Mouse (Mus musculus) gastrocnemius, adult 18-20 months (tissue): ENCODE data around the gene Madcam1. TPM values are rescaled to one million over a fixed set of nuclear protein-coding genes. Genes with fewer than 3 reads are reported as not detected.

Source experiments
- DNase-seq: peaks from one replicate; pipeline ENCODE4 v3.0.0; 2021; ENCODE audit warnings: low spot score
- total RNA-seq, 2 experiments: library from RNA; stranded (reverse); gene quantifications; 2 replicates each; pipeline ENCODE4 v1.2.3; 2021

The Madcam1 gene
- total RNA-seq, 2 experiments from 2014 or later: not detected

DNA sequence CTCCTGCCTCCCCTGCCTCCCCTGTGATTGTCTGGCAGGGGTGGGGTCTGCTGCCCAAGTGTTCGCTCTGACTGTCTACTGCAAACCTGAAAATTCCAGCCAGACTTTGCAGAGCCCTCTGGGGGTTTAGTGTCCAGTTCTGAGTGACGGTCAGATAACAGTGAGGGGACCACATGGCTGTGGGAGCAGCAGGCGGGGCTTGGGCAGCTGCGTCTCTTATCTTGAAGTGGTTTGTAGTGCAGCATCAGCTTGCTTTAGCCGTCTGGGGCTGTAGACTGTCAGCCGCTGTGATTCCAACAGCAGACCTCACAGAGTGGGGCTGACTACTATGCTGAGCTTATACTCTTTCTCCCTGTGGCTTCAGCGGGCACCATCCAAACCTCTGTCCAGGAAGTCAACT is 44.9 kb downstream of the Madcam1 start:
- DNase-seq: no peak

DNA sequence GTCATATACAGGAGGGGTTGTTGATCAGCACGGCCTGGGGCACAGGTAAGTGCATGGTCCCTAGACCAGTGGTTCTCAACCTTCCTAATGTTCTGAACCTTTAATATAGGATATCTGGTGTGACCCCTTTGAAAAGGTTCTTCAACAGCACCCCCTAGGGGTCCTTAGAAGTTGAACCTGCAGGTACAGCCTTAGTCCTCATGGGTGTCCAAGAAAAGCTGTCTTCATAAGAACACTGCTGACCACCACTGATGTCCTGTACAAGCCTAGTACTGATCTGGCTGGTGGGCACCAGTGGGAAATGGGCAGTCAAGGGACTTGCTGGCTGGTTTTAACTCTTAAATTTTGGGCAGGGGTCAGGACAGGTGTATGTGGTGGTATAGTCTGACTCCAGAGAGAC is 47.7 kb downstream of the Madcam1 start:
- no peak for DNase-seq

DNA sequence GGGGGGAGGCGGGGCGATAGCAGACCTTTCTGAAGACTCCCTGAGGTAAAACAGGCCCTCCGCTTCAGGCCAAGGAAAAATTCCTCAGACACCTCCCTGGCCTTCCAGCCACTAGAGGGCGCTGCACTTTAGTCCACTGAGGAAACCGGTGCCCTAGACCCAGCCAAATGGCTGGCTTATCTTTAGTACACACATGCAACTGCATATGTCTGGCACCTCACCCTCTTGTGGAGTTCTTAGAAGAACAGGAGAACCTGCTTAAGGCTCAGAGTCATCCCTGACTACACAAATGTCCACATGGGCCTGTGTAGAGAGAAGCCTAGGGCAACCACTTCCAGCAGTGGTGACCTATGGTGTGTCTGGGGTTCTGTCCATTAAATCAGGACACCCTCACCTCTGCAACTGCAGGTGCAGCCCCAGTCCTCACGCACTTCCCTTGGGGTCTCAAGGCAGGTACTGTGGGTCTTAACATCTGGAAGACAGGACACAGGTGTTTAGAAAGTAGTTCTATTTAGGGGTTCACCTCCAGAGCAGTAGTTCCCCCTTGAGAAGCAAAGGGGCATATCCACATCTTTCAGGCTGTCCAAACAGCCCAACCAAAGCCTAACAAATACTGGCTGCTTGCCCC is 48.3 kb downstream of the Madcam1 start:
- peak; percentile 82 for DNase-seq

GRCm38 (mm10) chr10:79713163-79713562 is 48.8 kb downstream of the Madcam1 start:
- DNase-seq: no peak

DNA sequence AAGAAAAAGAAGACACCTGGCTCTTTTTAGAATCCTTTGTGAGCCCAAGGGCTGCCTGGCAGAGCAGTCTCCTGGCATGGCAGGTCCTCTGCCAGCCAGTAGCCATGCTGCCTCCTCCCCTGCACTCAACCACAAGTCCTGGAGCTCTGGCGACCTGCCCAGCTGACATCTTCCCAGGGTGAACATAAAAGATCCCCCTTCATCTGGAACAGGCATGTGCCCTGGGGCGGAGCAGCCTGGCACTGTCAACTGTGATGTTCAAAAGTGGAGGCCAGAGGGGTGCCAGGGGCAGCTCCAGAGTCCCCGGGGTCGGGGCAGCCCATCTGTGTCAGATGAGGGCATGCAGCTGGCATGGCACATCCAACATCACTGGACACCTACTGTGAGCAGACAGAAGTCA is 50.6 kb downstream of the Madcam1 start:
- no peak for DNase-seq

- DNase-seq: no peak
Measured at GRCm38 (mm10) chr10:79716254-79716987, 52.1 kb downstream of the Madcam1 start, which contains the start of gene Hcn2. Hcn2 (plus strand) TSS chr10:79716634.

- DNase-seq: no peak
Measured at GRCm38 (mm10) chr10:79716988-79717355, 52.6 kb downstream of the Madcam1 start.

GRCm38 (mm10) chr10:79717640-79718357 is 53.4 kb downstream of the Madcam1 start:
- peak; percentile 69 for DNase-seq

Other genes with a start within 250 kb of the Madcam1 start
- gene Vmn2r83, start 195.8 kb upstream of the Madcam1 start, total RNA-seq: not detected
- 1 to 10 TPM in 1 of 2 experiments, under 1 TPM in 1; 0.80 to 1.3 TPM for gene Plpp2, start 130.8 kb upstream of the Madcam1 start, total RNA-seq
- gene Mier2, start 109.4 kb upstream of the Madcam1 start, total RNA-seq: 10 to 100 TPM; 15.5 to 21.4 TPM
- gene Theg, start 77.2 kb upstream of the Madcam1 start, total RNA-seq: not detected
- gene C2cd4c, start 50.5 kb upstream of the Madcam1 start, total RNA-seq: under 1 TPM; 0.41 to 0.55 TPM
- gene Shc2, start 26.6 kb upstream of the Madcam1 start, total RNA-seq: 10 to 100 TPM in 1 of 2 experiments, 1 to 10 TPM in 1; 7.5 to 10.0 TPM
- gene Odf3l2, start 18.8 kb upstream of the Madcam1 start, total RNA-seq: 100 to 1,000 TPM in 1 of 2 experiments, 10 to 100 TPM in 1; 42.1 to 178 TPM
- 10 to 100 TPM; 19.1 to 19.7 TPM for gene Tpgs1, start 4.8 kb downstream of the Madcam1 start, total RNA-seq
- gene Cdc34, start 17.6 kb downstream of the Madcam1 start, total RNA-seq: 100 to 1,000 TPM; 388 to 419 TPM
- gene Gzmm, start 24.5 kb downstream of the Madcam1 start, total RNA-seq: 10 to 100 TPM in 1 of 2 experiments, 1 to 10 TPM in 1; 8.3 to 10.1 TPM
- gene Bsg, start 39.9 kb downstream of the Madcam1 start, total RNA-seq: 100 to 1,000 TPM; 540 to 773 TPM
- under 1 TPM; 0.47 to 0.66 TPM for gene Hcn2, start 52.1 kb downstream of the Madcam1 start, total RNA-seq
- gene Polrmt, start 82.0 kb downstream of the Madcam1 start, total RNA-seq: 10 to 100 TPM; 31.9 to 36.7 TPM
- gene Fgf22, start 90.5 kb downstream of the Madcam1 start, total RNA-seq: not detected
- 10 to 100 TPM; 49.5 to 54.5 TPM for gene Rnf126, start 102.4 kb downstream of the Madcam1 start, total RNA-seq
- gene Fstl3, start 112.7 kb downstream of the Madcam1 start, total RNA-seq: 1 to 10 TPM; 1.2 to 1.9 TPM
- not detected for gene Prss57, start 126.4 kb downstream of the Madcam1 start, total RNA-seq
- 10 to 100 TPM; 11.1 to 22.9 TPM for gene Palm, start 129.0 kb downstream of the Madcam1 start, total RNA-seq
- under 1 TPM in 1 of 2 experiments, not detected in 1; 0.40 TPM for gene Misp, start 156.4 kb downstream of the Madcam1 start, total RNA-seq
- 10 to 100 TPM; 12.7 to 22.7 TPM for gene Ptbp1, start 189.9 kb downstream of the Madcam1 start, total RNA-seq
- not detected for gene Prtn3, start 209.9 kb downstream of the Madcam1 start, total RNA-seq
- under 1 TPM; 0.11 to 0.17 TPM for gene Plppr3, start 210.1 kb downstream of the Madcam1 start, total RNA-seq
- gene Elane, start 221.7 kb downstream of the Madcam1 start, total RNA-seq: not detected
- gene Cfd, start 226.3 kb downstream of the Madcam1 start, total RNA-seq: 100 to 1,000 TPM in 1 of 2 experiments, 10 to 100 TPM in 1; 46.0 to 111 TPM
- gene Med16, start 244.4 kb downstream of the Madcam1 start, total RNA-seq: 10 to 100 TPM; 31.2 to 32.8 TPM
- not detected for gene Gm26602, start 246.3 kb downstream of the Madcam1 start, total RNA-seq